In the genomic region with DNA sequence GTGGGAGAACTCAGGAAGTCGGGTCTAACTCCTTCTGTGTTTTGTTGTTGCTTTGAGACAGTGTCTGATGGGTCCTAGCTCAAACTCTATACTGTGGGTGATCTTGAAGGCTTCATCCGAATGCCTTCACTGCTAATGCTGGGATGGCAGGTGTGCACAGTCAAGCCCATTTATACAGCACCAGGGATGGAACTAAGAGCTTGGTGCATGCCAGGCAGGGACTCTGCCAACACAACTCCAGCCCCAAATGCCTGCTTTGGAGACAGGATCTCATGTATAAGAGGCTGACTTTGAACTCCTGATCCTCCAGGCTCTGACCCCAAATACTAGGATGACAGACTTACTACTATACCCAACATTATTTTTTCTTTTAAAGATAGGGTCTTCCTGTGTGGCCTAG, we compare ENCODE assay signal across 9 mouse cellular contexts. TPM values are rescaled to one million over a fixed set of nuclear protein-coding genes. Genes with fewer than 3 reads are reported as not detected.
A peak's percentile ranks its signal among the peaks of the same experiment; 100 is the strongest.
DNase-seq lines count a peak whose midpoint lies in the region; ATAC-seq and TF ChIP-seq lines count a peak whose summit lies in the region.
"Had no signal": no experiment of that assay in that cellular context is flagged by ENCODE, and none has a peak within 500 bp of the region (broad histone marks: within the 10 kb centered on the region; RNA-seq: fewer than 3 reads in every experiment).

No protein-coding gene starts in this region.

- H3K36me3 ChIP-seq in spleen, adult 2 months (ENCODE audit: control insufficient read depth, insufficient read depth, low read length), result peaks cover 14% of the 10 kb centered on the region
- peaks cover 23% of the 10 kb centered on the region for H3K36me3 ChIP-seq in limb, embryonic 14.5 days (ENCODE audit: control insufficient read depth, insufficient read depth, low read length)
- peaks cover 18% of the 10 kb centered on the region for H3K36me3 ChIP-seq in stomach, embryonic 15.5 days

- no peak for TF ChIP-seq POLR2A in spleen, adult 2 months (IDR thresholded peaks at IDR 0.05; ENCODE audit: low read depth, low read length)
- TF ChIP-seq POLR2A in limb, embryonic 14.5 days (IDR thresholded peaks at IDR 0.05; ENCODE audit: borderline replicate concordance, extremely low read depth, insufficient read depth, insufficient read length), result no peak

- H3K9ac ChIP-seq in limb, embryonic 14.5 days (ENCODE audit: low read depth, low read length, severe bottlenecking), result peak overlapping the region; percentile 73
- H3K9ac ChIP-seq in stomach, embryonic 15.5 days, result peak overlapping the region; percentile 76

- 32% methylated on average over 2 of the region's 2 CpGs for WGBS in spleen, adult 2 months
- WGBS in limb, embryonic 14.5 days, result 45% methylated on average over 2 of the region's 2 CpGs
- WGBS in stomach, embryonic 15.5 days, result 36% methylated on average over 2 of the region's 2 CpGs

- no peaks in the 10 kb centered on the region for H3K27me3 ChIP-seq in spleen, adult 2 months (ENCODE audit: control insufficient read depth, insufficient read depth, low read length)
- no peaks in the 10 kb centered on the region for H3K27me3 ChIP-seq in limb, embryonic 14.5 days (ENCODE audit: control insufficient read depth, insufficient read depth, low read length)
- no peaks in the 10 kb centered on the region for H3K27me3 ChIP-seq in stomach, embryonic 15.5 days (replicated peaks)

- H3K9me3 ChIP-seq in limb, embryonic 14.5 days (ENCODE audit: control insufficient read depth, low read length), result no peaks in the 10 kb centered on the region
- H3K9me3 ChIP-seq in stomach, embryonic 15.5 days, result no peaks in the 10 kb centered on the region

- H3K4me2 ChIP-seq in limb, embryonic 14.5 days (replicated peaks; ENCODE audit: low read depth, low read length, severe bottlenecking), result peak overlapping the region; percentile 89
- peak overlapping the region; percentile 71 for H3K4me2 ChIP-seq in stomach, embryonic 15.5 days

- peaks cover 4% of the 10 kb centered on the region; the same call in 1 of the 2 replicates for H3K4me1 ChIP-seq in spleen, adult 2 months (ENCODE audit: control insufficient read depth, insufficient read depth, insufficient read length)
- peaks cover 11% of the 10 kb centered on the region; the same call in 1 of the 2 replicates for H3K4me1 ChIP-seq in limb, embryonic 14.5 days (ENCODE audit: control insufficient read depth, insufficient read depth, low read length)
- H3K4me1 ChIP-seq in stomach, embryonic 15.5 days, result peaks cover 16% of the 10 kb centered on the region

- TF ChIP-seq CTCF in spleen, adult 2 months (IDR thresholded peaks at IDR 0.05; ENCODE audit: extremely low read depth, insufficient read depth, insufficient read length, insufficient replicate concordance), result no peak

- ATAC-seq in cerebellum, adult (ENCODE audit: insufficient number of reproducible peaks, low FRiP score, low TSS enrichment), result no peak
- ATAC-seq in limb, embryonic 14.5 days (ENCODE audit: low FRiP score, low read depth), result no peak
- ATAC-seq in stomach, embryonic 15.5 days (ENCODE audit: insufficient read depth, low FRiP score, low read depth), result no peak

- DNase-seq in cerebellum, adult 9-11 months, result peak; percentile 54
- DNase-seq in spleen, adult 2 months (ENCODE audit: low read depth in 1 of 2, low spot score in 2 of 2), result no peak
- DNase-seq in spleen, adult 12 weeks (ENCODE audit: low spot score), result no peak
- no peak for DNase-seq in limb, embryonic 14.5 days (ENCODE audit: low spot score)
- no peak for DNase-seq in layer of hippocampus, adult 11-12 months (ENCODE audit: low spot score)
- DNase-seq in T-cell, adult 2 months (ENCODE audit: low spot score), result no peak
- DNase-seq: layer of hippocampus, postnatal 36 days had no signal

- peak overlapping the region; percentile 88 for H3K4me3 ChIP-seq in spleen, adult 2 months (ENCODE audit: extremely low read depth, insufficient read depth, insufficient read length)
- peak overlapping the region; percentile 74 for H3K4me3 ChIP-seq in limb, embryonic 14.5 days (replicated peaks; ENCODE audit: low read length)
- peak overlapping the region; percentile 71 for H3K4me3 ChIP-seq in stomach, embryonic 15.5 days (replicated peaks)

- no peak overlapping the region for H3K27ac ChIP-seq in spleen, adult 2 months (ENCODE audit: insufficient read depth, low read length)
- 0 out of 2 replicates have a peak overlapping the region, but pooled peaks have one; percentile 82 for H3K27ac ChIP-seq in limb, embryonic 14.5 days (replicated peaks; ENCODE audit: low read depth, low read length)
- H3K27ac ChIP-seq in stomach, embryonic 15.5 days, result peak overlapping the region; percentile 91; the same call in 1 of the 2 replicates

RNA-seq across cellular contexts. Expression of gene Ndufs7, which starts 1.1 kb away (rescaled TPM):
- 314 and 402 TPM in 2 replicates for polyA plus RNA-seq in spleen, adult 2 months (2012; rRNA removed)
- polyA plus RNA-seq in limb, embryonic 14.5 days (2012; rRNA removed), result 338 and 449 TPM in 2 replicates
- polyA plus RNA-seq in limb, embryonic 14.5 days (2014; fragmentation: Nextera tagmentation; extraction: Ambion mirVana), result 349 and 366 TPM in 2 replicates
- 326 and 364 TPM in 2 replicates for polyA plus RNA-seq in stomach, embryonic 15.5 days (2015; fragmentation: Nextera tagmentation; extraction: Ambion mirVana)

RNA-seq across cellular contexts. Expression of gene Gamt, which starts 10.8 kb away (rescaled TPM):
- 19.7 and 23.5 TPM in 2 replicates for polyA plus RNA-seq in spleen, adult 2 months (2012; rRNA removed)
- polyA plus RNA-seq in limb, embryonic 14.5 days (2012; rRNA removed), result 74.1 and 80.5 TPM in 2 replicates
- 75.7 and 90.8 TPM in 2 replicates for polyA plus RNA-seq in limb, embryonic 14.5 days (2014; fragmentation: Nextera tagmentation; extraction: Ambion mirVana)
- 111 and 148 TPM in 2 replicates for polyA plus RNA-seq in stomach, embryonic 15.5 days (2015; fragmentation: Nextera tagmentation; extraction: Ambion mirVana)

RNA-seq across cellular contexts. Expression of gene Dazap1, which starts 11.2 kb away (rescaled TPM):
- polyA plus RNA-seq in spleen, adult 2 months (2012; rRNA removed), result 66.8 and 74.5 TPM in 2 replicates
- polyA plus RNA-seq in limb, embryonic 14.5 days (2012; rRNA removed), result 243 and 272 TPM in 2 replicates
- 46.1 and 50.7 TPM in 2 replicates for polyA plus RNA-seq in limb, embryonic 14.5 days (2014; fragmentation: Nextera tagmentation; extraction: Ambion mirVana)
- 62.4 and 66.4 TPM in 2 replicates for polyA plus RNA-seq in stomach, embryonic 15.5 days (2015; fragmentation: Nextera tagmentation; extraction: Ambion mirVana)

RNA-seq across cellular contexts. Expression of gene Mum1, which starts 23.8 kb away (rescaled TPM):
- 35.1 and 42.8 TPM in 2 replicates for polyA plus RNA-seq in spleen, adult 2 months (2012; rRNA removed)
- 91.5 and 93.4 TPM in 2 replicates for polyA plus RNA-seq in limb, embryonic 14.5 days (2012; rRNA removed)
- 50.1 and 57.3 TPM in 2 replicates for polyA plus RNA-seq in limb, embryonic 14.5 days (2014; fragmentation: Nextera tagmentation; extraction: Ambion mirVana)
- polyA plus RNA-seq in stomach, embryonic 15.5 days (2015; fragmentation: Nextera tagmentation; extraction: Ambion mirVana), result 58.6 and 66.5 TPM in 2 replicates

RNA-seq across cellular contexts. Expression of gene Rps15, which starts 42.2 kb away (rescaled TPM):
- 2,107 and 2,204 TPM in 2 replicates for polyA plus RNA-seq in spleen, adult 2 months (2012; rRNA removed)
- 3,060 and 3,829 TPM in 2 replicates for polyA plus RNA-seq in limb, embryonic 14.5 days (2012; rRNA removed)
- 1,091 and 1,173 TPM in 2 replicates for polyA plus RNA-seq in limb, embryonic 14.5 days (2014; fragmentation: Nextera tagmentation; extraction: Ambion mirVana)
- 904 and 948 TPM in 2 replicates for polyA plus RNA-seq in stomach, embryonic 15.5 days (2015; fragmentation: Nextera tagmentation; extraction: Ambion mirVana)
